Mouse (Mus musculus) liver, adult 2 months (tissue): ENCODE measurements around the gene Sema4d. TPM values are rescaled to one million over a fixed set of nuclear protein-coding genes. Genes with fewer than 3 reads are reported as not detected.

Experiments used
- DNase-seq: peaks from one replicate; pipeline ENCODE4 v3.0.0-alpha.2; 2011; ENCODE audit warnings: low read depth, low spot score; ENCODE audit errors: extremely low read depth
- H3K27ac ChIP-seq: fragments of 200-500 bp; replicated peaks from 2 replicates; pipeline ENCODE4 v1.5.1; 2012; ENCODE audit warnings: low read depth, mild to moderate bottlenecking, control low read depth, inconsistent platforms, low read length; ENCODE audit not compliant: insufficient read depth
- H3K27me3 ChIP-seq: fragments of 200-500 bp; 2 replicates; pipeline ENCODE4 v1.6.1; 2012; ENCODE audit warnings: mild to moderate bottlenecking, moderate library complexity, low read length, inconsistent platforms; ENCODE audit not compliant: control insufficient read depth, insufficient read depth
- H3K36me3 ChIP-seq: fragments of 200-500 bp; 2 replicates; pipeline ENCODE4 v1.6.1; 2012; ENCODE audit warnings: low read length, inconsistent platforms; ENCODE audit not compliant: control insufficient read depth, insufficient read depth
- H3K4me1 ChIP-seq: fragments of 200-500 bp; 2 replicates; pipeline ENCODE4 v1.6.1; 2011; ENCODE audit warnings: low read length; ENCODE audit not compliant: control insufficient read depth, insufficient read depth
- H3K4me3 ChIP-seq: fragments of 200-500 bp; 2 replicates; pipeline ENCODE4 v1.5.1; 2011; ENCODE audit warnings: low read depth, mild to moderate bottlenecking, control low read depth, low read length, moderate library complexity; ENCODE audit not compliant: insufficient read depth
- H3K79me2 ChIP-seq: fragments of 200-500 bp; 2 replicates; pipeline ENCODE4 v1.6.1; 2012; ENCODE audit warnings: inconsistent platforms, mild to moderate bottlenecking, low read length, moderate library complexity; ENCODE audit not compliant: control insufficient read depth, insufficient read depth
- H3K9ac ChIP-seq: fragments of 200-500 bp; 2 replicates; pipeline ENCODE4 v1.6.1; 2012; ENCODE audit warnings: low read depth, mild to moderate bottlenecking, control low read depth, inconsistent platforms, low read length
- CTCF ChIP-seq: fragments of 200-500 bp; IDR thresholded peaks from 2 replicates; pipeline ENCODE4 v1.5.1; 2011; ENCODE audit warnings: low read depth, low read length, control low read depth
- POLR2A ChIP-seq: fragments of 200-500 bp; IDR thresholded peaks from 2 replicates; pipeline ENCODE4 v1.6.1; 2011; ENCODE audit warnings: low read length, control low read depth; ENCODE audit not compliant: insufficient read depth; ENCODE audit errors: extremely low read depth
- WGBS: fragments of 180-500 bp; shearing (Covaris S2); methylation state at CpG from one replicate; pipeline ENCODE4 v1.1.7; 2018; 5-methylcytosine and 5-hydroxymethylcytosine counted together
- polyA plus RNA-seq: library from polyadenylated mRNA; depleted of rRNA; stranded (reverse); fragments of >200 nt; gene quantifications from 2 replicates; pipeline ENCODE4 v1.2.3, GENCODE M21; 2012
- total RNA-seq: library from RNA; depleted of rRNA; stranded (reverse); fragments of >200 nt; gene quantifications from 2 replicates; pipeline ENCODE4 v1.2.3, GENCODE M21; 2014

Gene Sema4d
- total and polyA plus RNA-seq, 2 experiments: 0.74 to 0.94 TPM

- H3K79me2 ChIP-seq: no peaks in the 10 kb centered on the region
- H3K9ac ChIP-seq: no peak overlapping the region
- TF ChIP-seq CTCF (no peak), POLR2A (no peak)
- 88% methylated on average over 6 of the region's 6 CpGs for WGBS
- no peaks in the 10 kb centered on the region for H3K4me1 ChIP-seq
- H3K27ac ChIP-seq: no peak overlapping the region
- no peaks in the 10 kb centered on the region for H3K36me3 ChIP-seq
- DNase-seq: no peak
- H3K4me3 ChIP-seq: no peak overlapping the region
- H3K27me3 ChIP-seq: no peaks in the 10 kb centered on the region
These were observed 40.4 kb downstream of the Sema4d start for GRCm38 (mm10) chr13:51753168-51753465.

GRCm38 (mm10) chr13:51752346-51753167 is 41.0 kb downstream of the Sema4d start:
- no peak overlapping the region for H3K4me3 ChIP-seq
- WGBS: 89% methylated on average over 15 of the region's 15 CpGs
- no peak overlapping the region for H3K27ac ChIP-seq
- no peaks in the 10 kb centered on the region for H3K4me1 ChIP-seq
- no peak for DNase-seq
- H3K36me3 ChIP-seq: no peaks in the 10 kb centered on the region
- no peak overlapping the region for H3K9ac ChIP-seq
- H3K27me3 ChIP-seq: no peaks in the 10 kb centered on the region
- H3K79me2 ChIP-seq: no peaks in the 10 kb centered on the region
- TF ChIP-seq POLR2A (no peak), CTCF (no peak)

DNA sequence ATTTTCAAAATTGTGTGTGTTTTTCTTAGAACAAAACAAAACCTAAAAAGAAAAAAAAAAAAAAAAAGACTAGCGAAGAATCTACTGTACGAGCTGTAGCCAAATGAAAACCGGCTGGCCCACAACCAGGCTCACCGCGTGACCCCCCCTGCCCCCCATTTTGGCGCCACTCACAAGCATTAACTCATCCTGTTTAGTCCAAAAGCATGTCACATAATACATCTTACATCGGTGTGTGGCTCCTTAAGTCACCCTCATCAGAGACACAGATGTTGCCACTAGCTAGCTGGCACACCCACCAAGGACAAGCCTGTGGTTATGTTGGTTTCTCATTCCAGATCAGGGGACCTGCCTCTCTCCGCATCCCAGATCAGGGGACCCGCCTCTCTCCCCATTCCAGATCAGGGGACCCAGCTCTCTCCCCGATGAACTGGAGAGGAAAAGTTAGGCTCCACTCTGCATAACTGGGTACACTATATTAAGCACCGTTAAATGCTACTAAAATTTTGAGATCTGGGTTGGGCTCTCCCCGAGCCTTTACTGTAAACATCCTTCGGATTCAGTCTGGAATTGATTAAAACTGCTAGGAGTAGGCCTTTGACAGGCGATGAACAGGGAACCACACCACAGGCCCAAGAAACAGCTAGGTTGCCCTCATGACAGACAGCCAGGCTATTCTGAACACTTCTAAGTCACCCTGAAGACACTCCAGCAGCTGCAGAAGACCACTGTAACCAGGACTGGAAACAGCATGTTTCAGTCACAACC is 43.8 kb downstream of the Sema4d start:
- 89% methylated on average over 14 of the region's 14 CpGs for WGBS
- DNase-seq: no peak
- no peaks in the 10 kb centered on the region for H3K4me1 ChIP-seq
- no peaks in the 10 kb centered on the region for H3K79me2 ChIP-seq
- no peak overlapping the region for H3K9ac ChIP-seq
- no peaks in the 10 kb centered on the region for H3K27me3 ChIP-seq
- no peak overlapping the region for H3K4me3 ChIP-seq
- H3K27ac ChIP-seq: no peak overlapping the region
- no peaks in the 10 kb centered on the region for H3K36me3 ChIP-seq
- TF ChIP-seq POLR2A (no peak), CTCF (no peak)

DNA sequence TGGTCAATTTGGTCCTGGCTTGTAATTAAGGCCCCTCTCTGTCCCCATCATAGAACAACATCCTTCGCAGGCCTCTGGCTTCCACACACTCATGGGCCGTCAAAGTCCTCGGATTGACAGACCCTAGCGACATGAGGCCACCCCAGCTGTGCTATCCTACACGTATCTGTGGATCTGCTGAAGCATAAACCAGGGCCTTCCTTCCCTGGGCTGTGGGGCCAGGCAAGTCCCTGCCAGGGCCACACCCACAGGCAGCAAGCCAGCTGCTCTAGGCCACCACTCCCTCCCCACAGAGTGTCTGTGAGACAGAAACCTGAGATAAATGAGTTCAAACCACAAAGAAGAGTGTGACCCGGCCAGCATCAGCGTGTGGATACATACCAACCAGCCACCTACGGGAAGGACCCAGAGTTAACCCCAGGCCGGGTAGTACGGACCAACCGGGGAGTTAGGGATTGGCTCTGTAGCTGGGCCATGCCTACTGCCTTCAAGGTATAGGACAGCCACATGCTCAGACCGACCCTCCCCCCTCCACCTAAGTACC is 45.5 kb downstream of the Sema4d start:
- Histone ChIP-seq H3K4me3 (no peak overlapping the region), H3K36me3 (no peaks in the 10 kb centered on the region), H3K9ac (no peak overlapping the region), H3K79me2 (no peaks in the 10 kb centered on the region), H3K27ac (no peak overlapping the region), H3K4me1 (no peaks in the 10 kb centered on the region), H3K27me3 (no peaks in the 10 kb centered on the region)
- WGBS: 84% methylated on average over 12 of the region's 12 CpGs
- no peak for DNase-seq
- TF ChIP-seq CTCF: no peak
- no peak for TF ChIP-seq POLR2A

DNA sequence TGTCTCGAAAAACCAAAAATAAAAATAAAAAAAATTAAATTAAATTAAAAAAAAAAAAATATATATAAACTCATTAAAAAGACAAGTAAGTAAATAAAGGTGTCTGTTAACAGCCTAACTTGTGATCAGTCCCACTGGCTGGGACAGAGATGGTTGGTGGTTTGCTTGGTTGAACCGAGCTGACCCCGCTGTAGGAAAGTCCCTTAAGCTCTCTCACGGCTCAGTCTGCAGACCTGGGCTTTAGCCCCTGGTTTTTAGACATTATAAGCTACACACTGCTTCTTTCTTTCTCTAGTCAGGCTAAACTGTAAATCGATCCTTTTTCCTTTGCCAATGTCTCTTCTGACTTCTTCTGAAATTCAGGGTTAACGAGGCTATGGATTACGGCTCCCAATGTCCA is 46.5 kb downstream of the Sema4d start:
- Histone ChIP-seq H3K4me3 (no peak overlapping the region), H3K4me1 (no peaks in the 10 kb centered on the region), H3K27ac (no peak overlapping the region), H3K36me3 (no peaks in the 10 kb centered on the region), H3K27me3 (no peaks in the 10 kb centered on the region), H3K9ac (no peak overlapping the region), H3K79me2 (no peaks in the 10 kb centered on the region)
- WGBS: 94% methylated on average over 7 of the region's 7 CpGs
- DNase-seq: no peak
- no peak for TF ChIP-seq CTCF
- no peak for TF ChIP-seq POLR2A

- DNase-seq: no peak
- TF ChIP-seq POLR2A: no peak
- TF ChIP-seq CTCF: no peak
- H3K9ac ChIP-seq: no peak overlapping the region
- no peak overlapping the region for H3K27ac ChIP-seq
- no peaks in the 10 kb centered on the region for H3K36me3 ChIP-seq
- no peak overlapping the region for H3K4me3 ChIP-seq
- H3K79me2 ChIP-seq: no peaks in the 10 kb centered on the region
- no peaks in the 10 kb centered on the region for H3K27me3 ChIP-seq
- no peaks in the 10 kb centered on the region for H3K4me1 ChIP-seq
- 64% methylated on average over 5 of the region's 5 CpGs for WGBS
These were observed 47.7 kb downstream of the Sema4d start for GRCm38 (mm10) chr13:51745862-51746261.
